Mouse (Mus musculus) hindbrain, embryonic 16.5 days (tissue): ENCODE data around the gene Rarb. TPM values are rescaled to one million over a fixed set of nuclear protein-coding genes. Genes with fewer than 3 reads are reported as not detected.

Experiments
- ATAC-seq: fragments of 200-750 bp; cut with Nextera tagmentation; 2 replicates; pipeline ENCODE4 v1.8.0; 2017; ENCODE audit warnings: moderate TSS enrichment, moderate library complexity
- H3K27ac ChIP-seq: fragments of 300-500 bp; sonication (generic); 2 replicates; pipeline ENCODE4 v1.5.1; 2014; ENCODE audit warnings: low read depth, mild to moderate bottlenecking, control low read depth, low read length, moderate library complexity
- H3K27me3 ChIP-seq: fragments of 300-500 bp; sonication (generic); replicated peaks from 2 replicates; pipeline ENCODE4 v1.6.1; 2014; ENCODE audit warnings: low read length; ENCODE audit not compliant: control insufficient read depth, insufficient read depth
- H3K36me3 ChIP-seq: fragments of 300-500 bp; sonication (generic); 2 replicates; pipeline ENCODE4 v1.6.1; 2014; ENCODE audit warnings: mild to moderate bottlenecking, low read length, moderate library complexity, mixed read lengths; ENCODE audit not compliant: control insufficient read depth, insufficient read depth
- H3K4me1 ChIP-seq: fragments of 300-500 bp; sonication (generic); 2 replicates; pipeline ENCODE4 v1.6.1; 2014; ENCODE audit warnings: low read depth, low read length; ENCODE audit not compliant: control insufficient read depth, insufficient read depth
- H3K4me2 ChIP-seq: fragments of 300-500 bp; sonication (generic); 2 replicates; pipeline ENCODE4 v1.6.1; 2014; ENCODE audit warnings: mild to moderate bottlenecking, low read length, control low read depth, moderate library complexity
- H3K4me3 ChIP-seq: fragments of 300-500 bp; sonication (generic); 2 replicates; pipeline ENCODE4 v1.5.1; 2014; ENCODE audit warnings: mild to moderate bottlenecking, low read length, control low read depth, moderate library complexity
- H3K9ac ChIP-seq: fragments of 300-500 bp; sonication (generic); 2 replicates; pipeline ENCODE4 v1.6.1; 2014; ENCODE audit warnings: low read depth, mild to moderate bottlenecking, control low read depth, low read length, moderate library complexity
- H3K9me3 ChIP-seq: fragments of 300-500 bp; sonication (generic); 2 replicates; pipeline ENCODE4 v1.6.1; 2014; ENCODE audit warnings: mild to moderate bottlenecking, low read length, moderate library complexity; ENCODE audit not compliant: control insufficient read depth
- WGBS: fragments of 180-500 bp; shearing (Covaris S2); extraction: QIAGEN DNeasy Blood & Tissue Kit; methylation state at CpG from one replicate; pipeline ENCODE4 v1.1.7; 2014; 5-methylcytosine and 5-hydroxymethylcytosine counted together
- polyA plus RNA-seq: library from polyadenylated mRNA; unstranded; fragments of >200 nt; fragmentation: Nextera tagmentation; extraction: Ambion mirVana; gene quantifications from 2 replicates; pipeline ENCODE4 v1.2.1, GENCODE M21; 2015

Rarb gene
- polyA plus RNA-seq, 1 experiment from 2014 or later, result 13.4 TPM

GRCm38 (mm10) chr14:16554319-16554642, 264.7 kb downstream of the Rarb start:
- ATAC-seq, result no peak
- H3K9me3 ChIP-seq, result no peaks in the 10 kb centered on the region
- peaks cover 4% of the 10 kb centered on the region for H3K4me1 ChIP-seq
- no peak overlapping the region for H3K4me2 ChIP-seq
- no peaks in the 10 kb centered on the region for H3K36me3 ChIP-seq
- no peaks in the 10 kb centered on the region for H3K27me3 ChIP-seq
- H3K27ac ChIP-seq, result peak overlapping the region; percentile 14
- 0 out of 2 replicates have a peak overlapping the region, but pooled peaks have one; percentile 2 for H3K9ac ChIP-seq
- 58% methylated on average over 1 of the region's 1 CpGs for WGBS
- H3K4me3 ChIP-seq, result no peak overlapping the region

GRCm38 (mm10) chr14:16552293-16552692, 266.7 kb downstream of the Rarb start:
- H3K9me3 ChIP-seq, result no peaks in the 10 kb centered on the region
- no peaks in the 10 kb centered on the region for H3K27me3 ChIP-seq
- H3K36me3 ChIP-seq, result no peaks in the 10 kb centered on the region
- H3K27ac ChIP-seq, result no peak overlapping the region
- ATAC-seq, result no peak
- 74% methylated on average over 1 of the region's 1 CpGs for WGBS
- H3K9ac ChIP-seq, result no peak overlapping the region
- no peak overlapping the region for H3K4me3 ChIP-seq
- peaks cover 4% of the 10 kb centered on the region for H3K4me1 ChIP-seq
- H3K4me2 ChIP-seq, result no peak overlapping the region

GRCm38 (mm10) chr14:16551843-16552242, 267.1 kb downstream of the Rarb start:
- Histone ChIP-seq H3K27me3 (no peaks in the 10 kb centered on the region), H3K27ac (no peak overlapping the region), H3K4me2 (no peak overlapping the region), H3K36me3 (no peaks in the 10 kb centered on the region), H3K4me1 (peaks cover 4% of the 10 kb centered on the region), H3K9me3 (no peaks in the 10 kb centered on the region), H3K9ac (no peak overlapping the region), H3K4me3 (no peak overlapping the region)
- no peak for ATAC-seq
- 77% methylated on average over 1 of the region's 1 CpGs for WGBS

GRCm38 (mm10) chr14:16548200-16548576, 270.8 kb downstream of the Rarb start:
- no peak for ATAC-seq
- Histone ChIP-seq H3K4me3 (no peak overlapping the region), H3K27me3 (no peaks in the 10 kb centered on the region), H3K27ac (no peak overlapping the region), H3K36me3 (no peaks in the 10 kb centered on the region), H3K4me2 (no peak overlapping the region), H3K9ac (no peak overlapping the region), H3K4me1 (no peaks in the 10 kb centered on the region), H3K9me3 (no peaks in the 10 kb centered on the region)
- WGBS, result 90% methylated on average over 8 of the region's 8 CpGs

DNA sequence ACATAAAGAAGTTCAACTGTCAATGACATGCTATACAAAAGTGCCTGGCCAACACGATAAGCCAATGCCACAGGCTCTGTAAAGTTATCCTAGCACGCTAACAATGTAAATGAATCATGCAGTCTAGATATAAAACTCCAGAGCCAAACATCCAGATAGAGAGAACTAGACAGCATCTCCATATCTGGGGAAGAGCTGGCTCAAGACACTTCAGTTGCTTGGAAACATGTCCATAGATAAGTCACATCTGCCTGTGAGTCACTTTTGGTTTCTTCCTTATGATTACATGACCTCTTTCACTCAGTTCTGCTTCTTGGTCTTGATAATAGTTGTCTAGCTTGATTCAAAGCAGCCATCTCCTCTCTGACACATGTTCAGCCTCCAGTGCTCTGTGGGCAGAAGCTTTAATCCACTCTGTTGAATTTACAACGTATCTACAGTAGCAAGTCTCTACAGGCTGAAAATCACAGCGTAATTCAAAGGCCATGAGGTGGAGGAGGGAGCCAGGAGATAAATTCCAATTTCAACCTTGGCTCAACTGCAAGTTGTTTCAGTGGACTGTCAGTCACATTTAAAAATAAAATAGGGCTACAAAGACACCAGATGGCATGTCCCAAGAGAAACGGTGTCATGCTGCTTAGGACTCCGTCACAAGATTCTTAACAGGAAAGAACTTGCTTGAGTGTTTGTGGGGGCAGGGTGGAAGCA, 271.3 kb downstream of the Rarb start:
- no peak overlapping the region for H3K9ac ChIP-seq
- H3K27ac ChIP-seq, result no peak overlapping the region
- no peak for ATAC-seq
- no peak overlapping the region for H3K4me2 ChIP-seq
- no peaks in the 10 kb centered on the region for H3K27me3 ChIP-seq
- 69% methylated on average over 6 of the region's 6 CpGs for WGBS
- no peaks in the 10 kb centered on the region for H3K4me1 ChIP-seq
- H3K4me3 ChIP-seq, result no peak overlapping the region
- no peaks in the 10 kb centered on the region for H3K36me3 ChIP-seq
- H3K9me3 ChIP-seq, result no peaks in the 10 kb centered on the region

DNA sequence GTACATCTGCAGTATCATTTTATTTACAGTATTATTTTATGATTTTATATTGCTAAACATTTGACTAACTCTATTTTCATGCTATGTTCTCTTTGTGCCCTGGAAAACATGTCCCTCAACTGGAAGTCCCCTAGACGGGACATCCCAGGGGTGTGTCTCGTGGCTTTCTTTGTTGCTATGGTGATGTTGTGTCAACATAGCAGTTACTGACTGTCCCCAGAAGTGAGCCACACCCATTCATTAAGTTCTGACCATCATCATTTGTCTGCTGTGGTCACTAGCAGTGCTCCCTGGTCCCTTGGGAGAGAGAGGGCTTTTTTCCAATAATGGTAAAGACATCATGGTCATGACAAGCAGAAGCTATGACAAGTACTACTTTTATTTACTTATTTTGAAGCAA, 274.0 kb downstream of the Rarb start:
- WGBS, result 64% methylated on average over 2 of the region's 2 CpGs
- Histone ChIP-seq H3K9ac (no peak overlapping the region), H3K4me3 (no peak overlapping the region), H3K27me3 (no peaks in the 10 kb centered on the region), H3K9me3 (no peaks in the 10 kb centered on the region), H3K4me2 (no peak overlapping the region), H3K4me1 (no peaks in the 10 kb centered on the region), H3K27ac (no peak overlapping the region), H3K36me3 (no peaks in the 10 kb centered on the region)
- no peak for ATAC-seq

DNA sequence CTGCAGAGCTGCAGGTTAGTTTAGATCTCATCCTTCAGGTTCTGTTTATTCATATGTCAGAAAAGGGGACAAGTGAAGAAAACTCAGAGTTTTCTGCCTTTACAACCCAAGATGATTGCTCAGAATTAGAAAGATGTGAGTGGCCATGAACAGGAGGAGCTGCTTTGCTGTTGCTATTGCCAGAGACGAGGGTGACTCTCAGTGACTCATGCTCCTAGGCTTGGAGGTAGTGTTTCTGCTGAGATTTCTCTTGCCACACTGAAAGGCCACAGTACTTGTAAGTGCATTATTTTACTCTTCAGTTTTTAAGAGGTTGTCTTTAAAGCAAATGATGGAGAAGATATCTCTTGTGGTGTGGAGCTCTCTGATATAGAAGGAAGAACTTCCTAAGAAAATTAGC, 277.3 kb downstream of the Rarb start:
- no peak overlapping the region for H3K27ac ChIP-seq
- no peaks in the 10 kb centered on the region for H3K4me1 ChIP-seq
- no peak overlapping the region for H3K4me3 ChIP-seq
- H3K4me2 ChIP-seq, result no peak overlapping the region
- no peak for ATAC-seq
- no peaks in the 10 kb centered on the region for H3K36me3 ChIP-seq
- H3K9ac ChIP-seq, result no peak overlapping the region
- 74% methylated on average over 1 of the region's 1 CpGs for WGBS
- no peaks in the 10 kb centered on the region for H3K9me3 ChIP-seq
- H3K27me3 ChIP-seq, result no peaks in the 10 kb centered on the region

- no peak overlapping the region for H3K4me3 ChIP-seq
- no peaks in the 10 kb centered on the region for H3K36me3 ChIP-seq
- no peaks in the 10 kb centered on the region for H3K9me3 ChIP-seq
- no peak for ATAC-seq
- H3K27me3 ChIP-seq, result no peaks in the 10 kb centered on the region
- no peak overlapping the region for H3K4me2 ChIP-seq
- H3K27ac ChIP-seq, result no peak overlapping the region
- no peak overlapping the region for H3K9ac ChIP-seq
- H3K4me1 ChIP-seq, result no peaks in the 10 kb centered on the region
- 55% methylated on average over 4 of the region's 4 CpGs for WGBS
These were observed 281.5 kb downstream of the Rarb start for GRCm38 (mm10) chr14:16537433-16537832.

DNA sequence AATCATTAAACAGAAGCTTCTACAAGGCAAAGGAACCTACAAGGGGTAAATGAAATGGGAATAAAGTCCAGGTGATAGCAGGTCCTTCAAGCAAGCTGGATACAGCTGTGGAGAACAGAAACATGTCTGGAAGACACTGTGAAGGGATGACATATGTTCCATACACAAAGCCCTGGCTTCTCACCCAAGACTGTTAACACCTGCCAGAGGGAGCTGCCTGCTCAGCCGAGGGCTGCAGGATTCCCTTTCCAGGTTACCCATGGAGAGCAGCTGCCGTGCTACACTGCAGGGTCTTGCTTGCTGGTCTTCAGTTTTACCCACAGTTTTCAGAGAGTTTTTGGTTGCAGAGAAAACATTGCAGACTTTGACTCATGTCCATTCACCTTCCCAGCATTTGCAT, 290.3 kb downstream of the Rarb start:
- WGBS, result 72% methylated on average over 2 of the region's 2 CpGs
- no peaks in the 10 kb centered on the region for H3K36me3 ChIP-seq
- no peaks in the 10 kb centered on the region for H3K27me3 ChIP-seq

GRCm38 (mm10) chr14:16526120-16526519, 292.8 kb downstream of the Rarb start:
- no peak for ATAC-seq
- H3K4me3 ChIP-seq, result no peak overlapping the region
- no peak overlapping the region for H3K4me2 ChIP-seq
- H3K27ac ChIP-seq, result no peak overlapping the region
- no peak overlapping the region for H3K9ac ChIP-seq
- H3K36me3 ChIP-seq, result no peaks in the 10 kb centered on the region
- no peaks in the 10 kb centered on the region for H3K27me3 ChIP-seq
- H3K4me1 ChIP-seq, result no peaks in the 10 kb centered on the region
- WGBS, result 89% methylated on average over 3 of the region's 3 CpGs
- H3K9me3 ChIP-seq, result no peaks in the 10 kb centered on the region

More for the DNA sequence above, 290.3 kb downstream of the Rarb start:
- peak; percentile 54; the same call in 1 of the 2 replicates for ATAC-seq
- Histone ChIP-seq H3K27ac (no peak overlapping the region), H3K4me1 (no peaks in the 10 kb centered on the region), H3K4me3 (no peak overlapping the region), H3K9ac (no peak overlapping the region), H3K4me2 (no peak overlapping the region), H3K9me3 (no peaks in the 10 kb centered on the region)
